Mouse (Mus musculus): ENCODE data around the gene Nmrk2. TPM values are rescaled to one million over a fixed set of nuclear protein-coding genes. Genes with fewer than 3 reads are reported as not detected.
"Not testable (repeated sequence)": the region's sequence is repeated elsewhere in the genome, so short reads cannot be mapped to it uniquely, and the experiment has no call there.

Gene Nmrk2
- polyA plus RNA-seq, 1 experiment from 2014 or later = not detected

GRCm38 (mm10) chr10:81223731-81224130, 21.9 kb upstream of the Nmrk2 start:
- ATAC-seq (replicated peaks; ENCODE audit: low FRiP score); H3K27ac ChIP-seq (ENCODE audit: low read depth, low read length); H3K9ac ChIP-seq (ENCODE audit: low read depth, low read length); H3K9me3 ChIP-seq (ENCODE audit: control insufficient read depth, low read length); DNase-seq (ENCODE audit: low spot score); H3K4me1 ChIP-seq (replicated peaks; ENCODE audit: control insufficient read depth, insufficient read depth, low read length); H3K36me3 ChIP-seq (ENCODE audit: control insufficient read depth, insufficient read depth, low read length); H3K4me3 ChIP-seq (ENCODE audit: low read depth, low read length); H3K4me2 ChIP-seq: not testable (repeated sequence)
- peaks cover 12% of the 10 kb centered on the region for H3K27me3 ChIP-seq (replicated peaks; ENCODE audit: control insufficient read depth, insufficient read depth, low read length)
- 38% methylated on average over 2 of the region's 2 CpGs for WGBS

DNA sequence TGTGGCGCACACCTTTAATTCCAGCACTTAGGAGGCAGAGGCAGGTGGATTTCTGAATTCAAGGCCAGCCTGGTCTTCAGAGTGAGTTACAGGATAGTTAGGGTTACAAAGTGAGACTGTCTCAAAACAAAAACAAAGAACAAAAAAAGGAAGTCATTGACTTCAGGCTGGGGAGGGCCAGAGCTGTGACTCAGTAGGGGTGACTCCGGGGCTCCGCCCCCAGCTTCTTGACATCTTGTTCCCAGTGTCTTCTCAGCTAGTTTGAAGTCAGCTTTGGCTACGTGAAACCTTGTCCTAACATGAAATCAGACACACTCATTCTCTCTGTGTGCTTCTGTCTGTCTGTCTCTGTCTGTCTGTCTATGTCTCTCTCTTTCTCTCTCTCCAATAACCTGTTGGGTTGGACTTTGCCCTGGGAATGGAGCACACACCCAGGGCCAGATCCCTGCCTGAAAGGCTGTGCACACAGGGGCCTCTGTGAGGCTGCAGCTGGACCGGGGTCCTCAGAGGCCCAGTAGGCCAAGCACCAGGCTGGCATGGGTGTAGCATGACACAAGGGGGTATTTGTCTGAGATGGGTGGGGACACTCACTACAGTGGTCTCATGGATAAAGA, 19.7 kb upstream of the Nmrk2 start:
- Histone ChIP-seq H3K36me3 (ENCODE audit: control insufficient read depth, insufficient read depth, low read length) (no peaks in the 10 kb centered on the region), H3K27me3 (replicated peaks; ENCODE audit: control insufficient read depth, insufficient read depth, low read length) (peaks cover 3% of the 10 kb centered on the region), H3K4me1 (replicated peaks; ENCODE audit: control insufficient read depth, insufficient read depth, low read length) (no peaks in the 10 kb centered on the region), H3K4me3 (ENCODE audit: low read depth, low read length) (no peak overlapping the region), H3K4me2 (no peak overlapping the region), H3K27ac (ENCODE audit: low read depth, low read length) (no peak overlapping the region), H3K9me3 (ENCODE audit: control insufficient read depth, low read length) (no peaks in the 10 kb centered on the region), H3K9ac (ENCODE audit: low read depth, low read length) (no peak overlapping the region)
- ATAC-seq (replicated peaks; ENCODE audit: low FRiP score) (no peak), DNase-seq (ENCODE audit: low spot score) (no peak)
- WGBS = 68% methylated on average over 5 of the region's 5 CpGs

GRCm38 (mm10) chr10:81217964-81218363, 16.1 kb upstream of the Nmrk2 start:
- Histone ChIP-seq H3K4me1 (replicated peaks; ENCODE audit: control insufficient read depth, insufficient read depth, low read length) (no peaks in the 10 kb centered on the region), H3K27ac (ENCODE audit: low read depth, low read length) (no peak overlapping the region), H3K36me3 (ENCODE audit: control insufficient read depth, insufficient read depth, low read length) (no peaks in the 10 kb centered on the region), H3K9me3 (ENCODE audit: control insufficient read depth, low read length) (no peaks in the 10 kb centered on the region), H3K9ac (ENCODE audit: low read depth, low read length) (no peak overlapping the region), H3K27me3 (replicated peaks; ENCODE audit: control insufficient read depth, insufficient read depth, low read length) (peaks cover 2% of the 10 kb centered on the region), H3K4me3 (ENCODE audit: low read depth, low read length) (no peak overlapping the region), H3K4me2 (no peak overlapping the region)
- ATAC-seq (replicated peaks; ENCODE audit: low FRiP score) (peak; percentile 64), DNase-seq (ENCODE audit: low spot score) (no peak)
- 24% methylated on average over 7 of the region's 7 CpGs for WGBS

DNA sequence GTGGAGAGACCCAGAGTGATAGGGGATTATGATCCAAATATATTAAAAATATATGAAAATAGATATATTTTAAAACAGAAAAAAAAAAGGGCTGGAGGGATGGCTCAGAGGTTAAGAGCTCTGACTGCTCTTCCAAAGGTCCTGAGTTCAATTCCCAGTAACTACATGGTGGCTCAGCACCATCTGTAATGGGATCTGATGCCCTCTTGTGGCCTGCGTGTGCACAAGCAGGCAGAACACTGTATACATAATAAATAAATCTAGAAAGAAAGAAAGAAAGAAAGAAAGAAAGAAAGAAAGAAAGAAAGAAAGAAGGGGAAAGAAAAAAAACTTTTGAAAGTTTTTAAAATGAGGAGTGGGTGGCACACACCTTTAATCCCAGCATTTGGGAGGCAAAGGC, 15.4 kb upstream of the Nmrk2 start:
- not testable (repeated sequence) for H3K9ac ChIP-seq (ENCODE audit: low read depth, low read length); H3K4me3 ChIP-seq (ENCODE audit: low read depth, low read length); H3K4me1 ChIP-seq (replicated peaks; ENCODE audit: control insufficient read depth, insufficient read depth, low read length); DNase-seq (ENCODE audit: low spot score); H3K9me3 ChIP-seq (ENCODE audit: control insufficient read depth, low read length); ATAC-seq (replicated peaks; ENCODE audit: low FRiP score); H3K36me3 ChIP-seq (ENCODE audit: control insufficient read depth, insufficient read depth, low read length); H3K27me3 ChIP-seq (replicated peaks; ENCODE audit: control insufficient read depth, insufficient read depth, low read length); H3K4me2 ChIP-seq; H3K27ac ChIP-seq (ENCODE audit: low read depth, low read length)
- 7% methylated on average over 1 of the region's 1 CpGs for WGBS

DNA sequence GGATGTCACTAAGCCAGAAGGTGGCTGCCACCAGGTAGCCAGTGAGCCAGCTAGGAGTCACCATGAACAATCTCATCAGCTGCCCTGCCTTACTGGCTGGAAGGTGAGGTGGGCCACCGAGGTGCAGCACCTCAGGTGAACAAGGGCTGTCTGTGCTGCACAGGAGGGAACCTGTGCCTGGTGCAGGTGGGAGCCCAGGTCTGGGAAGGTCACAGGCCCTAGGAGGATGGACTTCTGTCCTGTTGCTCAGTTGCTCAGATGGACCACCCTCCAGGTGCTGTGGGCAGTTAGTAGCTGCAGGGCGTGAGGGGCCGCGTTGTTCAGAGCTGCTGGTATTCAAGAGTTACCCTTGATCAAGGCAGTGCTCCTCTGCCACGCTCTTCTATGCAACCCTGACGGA, 15.0 kb upstream of the Nmrk2 start:
- WGBS = 78% methylated on average over 6 of the region's 6 CpGs
- Histone ChIP-seq H3K36me3 (ENCODE audit: control insufficient read depth, insufficient read depth, low read length) (no peaks in the 10 kb centered on the region), H3K4me1 (replicated peaks; ENCODE audit: control insufficient read depth, insufficient read depth, low read length) (no peaks in the 10 kb centered on the region), H3K27me3 (replicated peaks; ENCODE audit: control insufficient read depth, insufficient read depth, low read length) (peaks cover 2% of the 10 kb centered on the region), H3K4me3 (ENCODE audit: low read depth, low read length) (no peak overlapping the region), H3K4me2 (no peak overlapping the region), H3K9ac (ENCODE audit: low read depth, low read length) (no peak overlapping the region), H3K9me3 (ENCODE audit: control insufficient read depth, low read length) (no peaks in the 10 kb centered on the region), H3K27ac (ENCODE audit: low read depth, low read length) (no peak overlapping the region)
- DNase-seq (ENCODE audit: low spot score) (no peak), ATAC-seq (replicated peaks; ENCODE audit: low FRiP score) (no peak)

DNA sequence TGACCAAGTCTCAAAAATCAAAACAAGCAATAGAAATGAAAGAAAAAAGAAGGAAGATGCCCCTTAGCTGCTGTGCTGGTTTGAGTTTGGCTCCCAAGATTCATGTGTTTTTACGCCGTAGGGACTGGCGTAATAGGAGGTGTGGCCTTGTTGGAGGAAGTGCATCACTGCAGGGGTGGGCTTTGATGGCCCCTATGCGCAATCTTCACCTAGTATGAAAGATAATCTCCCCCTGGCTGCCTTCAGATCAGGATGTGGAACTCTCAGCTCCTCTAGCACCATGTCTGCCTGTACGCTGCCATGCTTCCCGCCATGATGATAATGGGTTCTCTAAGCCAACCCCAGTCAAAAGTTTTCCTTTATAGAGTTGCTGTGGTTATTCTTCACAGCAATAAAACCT, 14.4 kb upstream of the Nmrk2 start:
- WGBS = 70% methylated on average over 6 of the region's 6 CpGs
- Histone ChIP-seq H3K9ac (ENCODE audit: low read depth, low read length) (no peak overlapping the region), H3K4me1 (replicated peaks; ENCODE audit: control insufficient read depth, insufficient read depth, low read length) (no peaks in the 10 kb centered on the region), H3K36me3 (ENCODE audit: control insufficient read depth, insufficient read depth, low read length) (no peaks in the 10 kb centered on the region), H3K9me3 (ENCODE audit: control insufficient read depth, low read length) (no peaks in the 10 kb centered on the region), H3K4me3 (ENCODE audit: low read depth, low read length) (no peak overlapping the region), H3K4me2 (no peak overlapping the region), H3K27me3 (replicated peaks; ENCODE audit: control insufficient read depth, insufficient read depth, low read length) (peaks cover 2% of the 10 kb centered on the region), H3K27ac (ENCODE audit: low read depth, low read length) (no peak overlapping the region)
- ATAC-seq (replicated peaks; ENCODE audit: low FRiP score) (no peak), DNase-seq (ENCODE audit: low spot score) (no peak)

- WGBS = 90% methylated on average over 5 of the region's 5 CpGs
- Histone ChIP-seq H3K4me3 (ENCODE audit: low read depth, low read length) (no peak overlapping the region), H3K36me3 (ENCODE audit: control insufficient read depth, insufficient read depth, low read length) (no peaks in the 10 kb centered on the region), H3K9ac (ENCODE audit: low read depth, low read length) (no peak overlapping the region), H3K4me1 (replicated peaks; ENCODE audit: control insufficient read depth, insufficient read depth, low read length) (no peaks in the 10 kb centered on the region), H3K9me3 (ENCODE audit: control insufficient read depth, low read length) (no peaks in the 10 kb centered on the region), H3K27me3 (replicated peaks; ENCODE audit: control insufficient read depth, insufficient read depth, low read length) (peaks cover 2% of the 10 kb centered on the region; the same call in 1 of the 2 replicates), H3K27ac (ENCODE audit: low read depth, low read length) (no peak overlapping the region), H3K4me2 (no peak overlapping the region)
- no peak for DNase-seq (ENCODE audit: low spot score)
- no peak for ATAC-seq (replicated peaks; ENCODE audit: low FRiP score)
Observed at GRCm38 (mm10) chr10:81210154-81210553, 8.3 kb upstream of the Nmrk2 start.

DNA sequence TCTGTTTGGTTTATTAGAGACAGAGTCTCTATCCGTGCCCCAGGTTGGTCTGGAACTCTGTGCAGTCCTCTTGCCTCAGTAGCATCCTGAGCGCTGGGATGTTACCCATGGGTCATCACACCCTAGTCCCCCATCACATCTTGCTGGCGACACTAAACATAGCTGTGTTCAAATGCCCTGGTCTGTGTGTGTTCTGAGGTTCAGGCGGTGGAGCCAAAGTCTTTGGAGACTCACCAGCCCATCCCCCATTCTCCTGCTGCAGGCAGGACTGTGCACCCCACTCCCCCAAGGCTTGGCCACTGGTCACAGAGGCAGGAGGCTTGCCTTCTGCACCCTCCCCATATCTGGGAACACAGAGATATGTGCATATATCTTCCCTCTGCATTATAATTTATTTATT, 2.3 kb upstream of the Nmrk2 start:
- H3K4me2 ChIP-seq = no peak overlapping the region
- no peaks in the 10 kb centered on the region for H3K36me3 ChIP-seq (ENCODE audit: control insufficient read depth, insufficient read depth, low read length)
- H3K27me3 ChIP-seq (replicated peaks; ENCODE audit: control insufficient read depth, insufficient read depth, low read length) = peaks cover 10% of the 10 kb centered on the region; the same call in 1 of the 2 replicates
- H3K9me3 ChIP-seq (ENCODE audit: control insufficient read depth, low read length) = no peaks in the 10 kb centered on the region
- no peak overlapping the region for H3K27ac ChIP-seq (ENCODE audit: low read depth, low read length)
- H3K9ac ChIP-seq (ENCODE audit: low read depth, low read length) = no peak overlapping the region
- ATAC-seq (replicated peaks; ENCODE audit: low FRiP score) (no peak), DNase-seq (ENCODE audit: low spot score) (no peak)
- no peak overlapping the region for H3K4me3 ChIP-seq (ENCODE audit: low read depth, low read length)
- peaks cover 8% of the 10 kb centered on the region; the same call in 1 of the 2 replicates for H3K4me1 ChIP-seq (replicated peaks; ENCODE audit: control insufficient read depth, insufficient read depth, low read length)
- 69% methylated on average over 4 of the region's 4 CpGs for WGBS

GRCm38 (mm10) chr10:81202978-81203720, 1.3 kb upstream of the Nmrk2 start:
- H3K9ac ChIP-seq (ENCODE audit: low read depth, low read length) = no peak overlapping the region
- no peaks in the 10 kb centered on the region for H3K36me3 ChIP-seq (ENCODE audit: control insufficient read depth, insufficient read depth, low read length)
- 46% methylated on average over 8 of the region's 8 CpGs for WGBS
- peak; percentile 87 for ATAC-seq (replicated peaks; ENCODE audit: low FRiP score)
- H3K4me3 ChIP-seq (ENCODE audit: low read depth, low read length) = no peak overlapping the region
- H3K27ac ChIP-seq (ENCODE audit: low read depth, low read length) = no peak overlapping the region; the same call in 1 of the 2 replicates
- no peaks in the 10 kb centered on the region for H3K9me3 ChIP-seq (ENCODE audit: control insufficient read depth, low read length)
- peaks cover 8% of the 10 kb centered on the region; the same call in 1 of the 2 replicates for H3K4me1 ChIP-seq (replicated peaks; ENCODE audit: control insufficient read depth, insufficient read depth, low read length)
- peaks cover 13% of the 10 kb centered on the region for H3K27me3 ChIP-seq (replicated peaks; ENCODE audit: control insufficient read depth, insufficient read depth, low read length)
- no peak for DNase-seq (ENCODE audit: low spot score)
- no peak overlapping the region for H3K4me2 ChIP-seq

Measured in liver, embryonic 11.5 days (tissue).